Mouse (Mus musculus) midbrain, embryonic 11.5 days (tissue): Measurements from ENCODE around the gene Clasp2. TPM values are rescaled to one million over a fixed set of nuclear protein-coding genes. Genes with fewer than 3 reads are reported as not detected.

ENCODE experiments used
- ATAC-seq: fragments of 200-750 bp; cut with Nextera tagmentation; 2 replicates; pipeline ENCODE4 v1.8.0; 2017; ENCODE audit warnings: moderate TSS enrichment, moderate library complexity; ENCODE audit not compliant: low FRiP score
- DNase-seq: peaks from one replicate; pipeline ENCODE4 v3.0.0; 2015; ENCODE audit warnings: low spot score; ENCODE audit errors: missing footprints
- H3K27ac ChIP-seq: fragments of 300-500 bp; sonication (generic); 2 replicates; pipeline ENCODE4 v1.5.1; 2014; ENCODE audit warnings: low read depth, low read length
- H3K27me3 ChIP-seq: fragments of 300-500 bp; sonication (generic); 2 replicates; pipeline ENCODE4 v1.6.1; 2014; ENCODE audit warnings: mild to moderate bottlenecking, low read length, moderate library complexity, mixed read lengths; ENCODE audit not compliant: control insufficient read depth, insufficient read depth
- H3K36me3 ChIP-seq: fragments of 300-500 bp; sonication (generic); 2 replicates; pipeline ENCODE4 v1.6.1; 2014; ENCODE audit warnings: mild to moderate bottlenecking, low read length, moderate library complexity, mixed read lengths; ENCODE audit not compliant: control insufficient read depth, insufficient read depth
- H3K4me1 ChIP-seq: fragments of 300-500 bp; sonication (generic); 2 replicates; pipeline ENCODE4 v1.6.1; 2014; ENCODE audit warnings: low read length; ENCODE audit not compliant: control insufficient read depth, insufficient read depth
- H3K4me2 ChIP-seq: fragments of 300-500 bp; sonication (generic); 2 replicates; pipeline ENCODE4 v1.6.1; 2014; ENCODE audit warnings: mild to moderate bottlenecking, moderate library complexity
- H3K4me3 ChIP-seq: fragments of 300-500 bp; sonication (generic); 2 replicates; pipeline ENCODE4 v1.5.1; 2014; ENCODE audit warnings: low read depth, low read length
- H3K9ac ChIP-seq: fragments of 300-500 bp; sonication (generic); 2 replicates; pipeline ENCODE4 v1.6.1; 2014; ENCODE audit warnings: low read length
- H3K9me3 ChIP-seq: fragments of 300-500 bp; sonication (generic); 2 replicates; pipeline ENCODE4 v1.6.1; 2016; ENCODE audit warnings: low read length; ENCODE audit not compliant: control insufficient read depth
- WGBS: fragments of 180-500 bp; shearing (Covaris S2); extraction: QIAGEN DNeasy Blood & Tissue Kit; methylation state at CpG from one replicate; pipeline ENCODE4 v1.1.7; 2014; 5-methylcytosine and 5-hydroxymethylcytosine counted together
- polyA plus RNA-seq: library from polyadenylated mRNA; unstranded; fragments of >200 nt; fragmentation: Nextera tagmentation; extraction: Ambion mirVana; gene quantifications from 2 replicates; pipeline ENCODE4 v1.2.1, GENCODE M21; 2014

Gene Clasp2
- polyA plus RNA-seq: 51.4 and 53.2 TPM in 2 replicates

DNA sequence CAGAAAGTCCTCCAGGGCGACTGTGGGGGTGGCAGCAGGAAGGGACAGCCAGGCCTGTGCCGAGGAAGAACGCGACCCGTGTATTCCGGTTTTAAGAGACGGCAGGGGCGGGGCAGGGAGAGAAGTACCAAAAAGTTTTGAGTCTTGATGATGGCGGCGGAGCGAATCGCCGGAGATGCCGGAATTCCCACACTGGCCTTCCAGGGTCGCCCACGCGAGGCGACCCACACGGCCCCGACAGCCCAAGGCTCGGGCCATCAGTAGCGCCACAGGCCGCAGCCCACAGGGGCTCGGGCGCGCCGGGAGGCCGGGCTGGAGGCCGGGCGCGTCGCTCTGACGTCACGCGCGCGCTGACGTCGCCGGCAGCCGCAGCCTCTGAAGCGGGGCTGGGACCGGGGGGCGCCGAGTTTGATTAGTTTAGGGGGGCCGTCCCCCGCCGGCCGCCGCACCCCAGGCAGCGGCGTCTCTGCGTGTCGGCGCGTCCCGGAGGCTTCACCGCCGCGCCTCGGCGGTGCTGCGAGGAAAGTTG, at the start of gene Clasp2:
Clasp2 (plus strand) TSS at position 366 of the 529 bp plus-strand sequence.
- peak within 1 kb of the TSS; percentile 88 for H3K9ac ChIP-seq
- peak; percentile 98 for ATAC-seq
- H3K4me1 ChIP-seq: peaks cover 11% of the 10 kb centered on the region
- peak within 1 kb of the TSS; percentile 61 for H3K27ac ChIP-seq
- no peaks in the 10 kb centered on the region for H3K27me3 ChIP-seq
- peak; percentile 99 for DNase-seq
- H3K9me3 ChIP-seq: no peaks in the 10 kb centered on the region
- no peaks in the 10 kb centered on the region for H3K36me3 ChIP-seq
- H3K4me3 ChIP-seq: peak within 1 kb of the TSS; percentile 95
- peak within 1 kb of the TSS; percentile 62 for H3K4me2 ChIP-seq
- under 1% methylated on average over 58 of the region's 63 CpGs for whole genome bisulfite sequencing

DNA sequence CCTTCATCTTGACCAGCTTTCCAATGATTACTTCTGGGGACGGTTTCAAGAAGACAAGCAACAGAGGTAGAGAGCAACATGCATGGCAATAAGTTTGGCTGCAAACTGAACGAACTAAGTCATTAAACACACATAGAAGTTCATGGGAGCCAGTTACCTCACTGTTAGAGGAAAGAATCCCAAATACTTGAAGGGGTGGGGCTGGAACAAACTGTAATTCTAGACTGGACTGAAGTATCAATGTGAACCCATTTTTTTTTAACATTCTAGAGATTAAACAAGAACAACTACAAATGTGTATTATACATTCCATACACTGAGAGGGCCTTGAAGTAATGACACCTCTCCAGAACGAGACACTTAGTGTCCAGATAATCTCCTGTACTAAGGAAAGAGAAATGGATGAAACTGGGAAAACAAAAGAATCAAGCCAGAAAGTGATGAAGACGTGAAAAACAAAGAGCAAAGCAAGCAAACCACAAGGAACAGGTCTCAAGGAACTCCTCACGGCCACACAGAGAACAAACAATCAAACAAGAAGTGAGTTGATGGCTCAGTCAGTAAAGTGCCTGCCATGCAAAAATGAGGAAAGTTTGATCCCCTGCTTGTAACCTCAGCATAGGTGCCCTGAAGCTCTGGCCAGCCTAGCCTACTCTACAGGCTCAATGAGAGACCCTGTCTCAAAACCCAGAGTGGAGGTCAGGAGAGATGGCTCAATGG, 39.7 kb upstream of the Clasp2 start:
- Histone ChIP-seq H3K27me3 (no peaks in the 10 kb centered on the region), H3K9me3 (no peaks in the 10 kb centered on the region), H3K4me1 (peaks cover 6% of the 10 kb centered on the region), H3K4me2 (no peak overlapping the region), H3K36me3 (no peaks in the 10 kb centered on the region), H3K27ac (no peak overlapping the region), H3K4me3 (no peak overlapping the region), H3K9ac (no peak overlapping the region)
- WGBS: 88% methylated on average over 5 of the region's 5 CpGs
- no peak for DNase-seq
- ATAC-seq: no peak

DNA sequence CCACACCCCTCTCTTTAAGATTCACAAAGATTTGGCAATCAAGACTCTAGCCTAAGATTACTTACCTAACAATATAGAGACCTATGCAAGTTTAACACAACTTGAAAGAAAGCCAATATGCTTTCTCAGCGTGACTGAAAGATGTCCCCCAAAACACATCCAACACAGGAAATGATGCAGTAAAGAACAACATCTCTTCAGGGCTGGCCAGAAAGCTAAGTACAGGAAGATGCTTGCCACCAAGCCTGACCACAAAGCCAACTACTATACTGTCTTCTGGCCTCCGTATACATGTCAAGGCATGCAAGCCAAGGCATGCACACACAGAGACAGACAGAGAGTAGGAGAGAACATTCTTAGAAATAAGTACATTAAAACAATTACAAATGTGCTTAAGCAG, 35.2 kb upstream of the Clasp2 start:
- 92% methylated on average over 2 of the region's 2 CpGs for WGBS
- H3K27me3 ChIP-seq: no peaks in the 10 kb centered on the region; the same call in 1 of the 2 replicates

DNA sequence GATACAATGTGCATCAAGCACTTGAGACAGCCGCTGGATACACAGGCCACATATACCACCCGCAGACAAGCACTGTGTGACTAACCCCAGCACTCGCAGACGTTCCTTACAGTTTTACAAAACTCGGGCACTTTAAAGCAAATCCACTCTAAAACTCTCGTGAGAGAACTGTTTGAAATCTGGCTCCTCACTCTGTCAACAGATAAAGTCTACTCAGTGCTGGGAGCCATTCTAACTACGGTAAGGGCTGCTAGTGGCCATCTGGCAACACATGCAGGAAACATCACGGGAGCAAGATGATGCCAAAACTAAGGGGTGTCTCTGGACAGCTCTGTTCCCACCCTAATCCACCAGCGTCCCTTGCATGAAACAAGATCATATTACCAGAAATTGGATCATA, 34.4 kb upstream of the Clasp2 start:
- Histone ChIP-seq H3K27ac (no peak overlapping the region), H3K4me1 (peaks cover 15% of the 10 kb centered on the region), H3K4me2 (peak overlapping the region; percentile 88), H3K27me3 (no peaks in the 10 kb centered on the region; the same call in 1 of the 2 replicates), H3K4me3 (peak overlapping the region; percentile 93), H3K9me3 (no peaks in the 10 kb centered on the region), H3K36me3 (no peaks in the 10 kb centered on the region), H3K9ac (0 out of 2 replicates have a peak overlapping the region, but pooled peaks have one; percentile 2)
- WGBS: 70% methylated on average over 9 of the region's 9 CpGs
- DNase-seq (peak; percentile 78), ATAC-seq (no peak)

More for the DNA sequence above, 35.2 kb upstream of the Clasp2 start:
- H3K27ac ChIP-seq: no peak overlapping the region
- H3K4me3 ChIP-seq: no peak overlapping the region
- H3K4me2 ChIP-seq: peak overlapping the region; percentile 88
- no peaks in the 10 kb centered on the region for H3K9me3 ChIP-seq
- peaks cover 15% of the 10 kb centered on the region for H3K4me1 ChIP-seq
- DNase-seq: no peak
- H3K9ac ChIP-seq: no peak overlapping the region
- no peak for ATAC-seq
- H3K36me3 ChIP-seq: no peaks in the 10 kb centered on the region

DNA sequence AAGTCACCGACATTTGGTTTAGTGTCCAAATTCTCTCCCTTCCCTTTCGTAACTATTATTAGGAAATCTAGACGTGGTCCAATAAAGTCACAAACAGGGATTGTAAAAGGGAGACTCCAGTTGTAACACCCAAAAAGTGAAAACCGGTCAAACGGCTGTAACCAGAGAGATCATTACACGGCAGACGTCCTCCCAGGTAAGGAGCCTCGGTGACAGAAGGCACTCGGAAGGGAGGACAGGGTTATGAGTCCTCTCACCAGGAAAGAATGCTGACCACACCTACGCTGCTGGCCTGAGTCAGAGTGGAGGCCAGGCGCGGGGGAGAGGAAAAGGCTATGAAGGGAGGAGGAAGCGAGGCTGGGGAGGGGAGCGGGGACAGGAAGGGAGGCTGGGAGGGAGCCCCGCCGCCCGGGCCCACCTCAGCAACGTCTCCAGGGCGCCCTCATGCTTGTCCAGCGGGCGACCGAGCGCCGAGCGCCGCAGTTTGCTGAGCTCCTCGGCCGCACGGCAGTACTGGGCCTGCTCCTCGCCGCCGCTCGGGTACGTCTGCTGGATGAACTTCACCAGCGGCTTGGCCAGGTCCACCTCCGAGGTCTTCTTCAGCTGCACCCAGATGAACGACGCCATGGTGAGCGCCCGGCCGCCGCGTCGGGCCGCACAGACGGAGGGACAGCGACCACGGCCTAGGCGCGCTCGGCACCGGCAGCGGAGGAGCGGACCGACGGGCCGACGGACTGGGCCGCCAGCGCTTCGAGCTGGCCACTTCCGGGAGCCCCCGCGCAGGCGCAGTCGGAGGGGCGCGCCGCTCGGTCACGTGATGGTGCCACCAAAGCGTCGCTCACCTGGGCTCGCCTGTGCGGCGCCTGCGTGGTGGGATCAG, 33.6 kb upstream of the Clasp2 start, which contains the start of gene Pdcd6ip:
Pdcd6ip (minus strand) TSS at position 779 of the 880 bp plus-strand sequence.
- WGBS: 2% methylated on average over 71 of the region's 77 CpGs
- Histone ChIP-seq H3K9me3 (no peaks in the 10 kb centered on the region), H3K4me2 (peak within 1 kb of the TSS; percentile 88), H3K4me1 (peaks cover 15% of the 10 kb centered on the region), H3K27ac (peak within 1 kb of the TSS; percentile 44), H3K4me3 (peak within 1 kb of the TSS; percentile 93), H3K36me3 (no peaks in the 10 kb centered on the region), H3K9ac (peak within 1 kb of the TSS; percentile 96), H3K27me3 (no peaks in the 10 kb centered on the region; the same call in 1 of the 2 replicates)
- DNase-seq: peak; percentile 99
- peak; percentile 93 for ATAC-seq

DNA sequence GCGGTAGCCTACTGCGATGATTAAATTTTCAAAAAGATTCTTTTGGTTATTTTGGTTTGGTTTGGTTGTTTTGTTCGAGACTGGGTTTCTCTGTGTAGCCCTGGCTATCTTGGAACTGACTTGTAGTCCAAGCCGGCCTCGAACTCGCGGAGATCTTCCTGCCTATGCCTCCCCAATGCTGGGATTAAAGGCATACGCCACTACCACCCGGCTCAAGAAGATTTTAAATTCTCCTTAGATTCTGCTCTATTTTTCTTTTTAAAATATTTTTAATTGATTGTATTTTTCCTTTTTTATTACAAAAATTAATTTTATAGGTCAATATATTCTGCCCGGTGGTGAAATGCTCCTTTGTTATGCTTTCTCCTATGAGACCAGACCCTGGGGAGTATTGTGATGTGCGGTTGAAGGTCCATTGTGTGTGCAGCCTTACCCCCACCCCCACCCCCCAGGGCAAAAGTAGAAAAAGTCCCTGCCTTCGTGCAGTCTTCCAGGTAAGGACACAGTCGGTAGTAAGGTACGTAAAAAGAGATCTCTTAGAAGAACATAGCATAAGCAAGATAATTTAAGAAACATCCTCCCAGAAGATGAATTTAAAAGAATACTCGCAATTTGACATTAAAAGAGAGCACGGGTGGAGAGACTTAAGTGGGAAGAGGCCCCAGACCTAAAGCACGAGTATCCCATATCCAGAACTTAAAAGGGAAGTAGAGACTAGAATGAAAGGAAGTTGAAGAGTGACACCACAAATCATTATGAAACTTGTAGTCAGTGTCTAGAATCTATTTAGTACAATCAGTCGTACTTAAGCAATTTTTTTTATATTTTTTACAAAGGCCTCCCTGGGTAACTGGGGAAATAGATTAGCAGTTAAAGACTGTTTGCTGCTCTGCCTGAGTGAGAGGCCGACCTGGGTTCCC, 32.7 kb upstream of the Clasp2 start:
- peak; percentile 26; the same call in 1 of the 2 replicates for ATAC-seq
- Histone ChIP-seq H3K9me3 (no peaks in the 10 kb centered on the region), H3K4me3 (peak overlapping the region; percentile 93), H3K36me3 (no peaks in the 10 kb centered on the region), H3K9ac (peak overlapping the region; percentile 96; the same call in 1 of the 2 replicates), H3K27me3 (no peaks in the 10 kb centered on the region; the same call in 1 of the 2 replicates), H3K4me2 (peak overlapping the region; percentile 88), H3K27ac (no peak overlapping the region), H3K4me1 (peaks cover 15% of the 10 kb centered on the region)
- WGBS: 59% methylated on average over 19 of the region's 19 CpGs
- no peak for DNase-seq

DNA sequence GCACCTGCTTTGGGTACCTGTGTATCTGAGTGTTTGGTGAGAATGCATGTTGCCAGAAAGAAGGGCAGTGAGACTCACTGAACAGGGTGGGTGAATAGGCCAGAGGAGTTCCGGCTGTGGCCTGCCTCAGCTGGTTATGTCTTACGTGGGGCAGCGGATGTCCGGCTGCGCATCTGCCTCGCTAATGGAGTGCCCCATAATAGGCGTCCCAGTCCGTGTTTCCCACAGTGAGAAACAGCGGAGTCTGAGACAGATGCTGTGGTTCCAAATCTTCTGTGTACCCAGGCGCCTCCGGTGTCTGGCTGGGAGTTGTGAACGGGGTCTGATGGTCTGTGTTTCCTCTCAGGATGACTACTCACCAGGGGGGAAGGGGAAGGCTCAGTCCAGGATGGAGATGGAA, 30.4 kb upstream of the Clasp2 start:
- H3K4me3 ChIP-seq: no peak overlapping the region
- H3K9ac ChIP-seq: no peak overlapping the region
- ATAC-seq (no peak), DNase-seq (no peak)
- peaks cover 15% of the 10 kb centered on the region for H3K4me1 ChIP-seq
- H3K9me3 ChIP-seq: no peaks in the 10 kb centered on the region
- no peak overlapping the region for H3K27ac ChIP-seq
- WGBS: 81% methylated on average over 12 of the region's 12 CpGs
- H3K36me3 ChIP-seq: no peaks in the 10 kb centered on the region
- H3K4me2 ChIP-seq: no peak overlapping the region
- no peaks in the 10 kb centered on the region; the same call in 1 of the 2 replicates for H3K27me3 ChIP-seq

DNA sequence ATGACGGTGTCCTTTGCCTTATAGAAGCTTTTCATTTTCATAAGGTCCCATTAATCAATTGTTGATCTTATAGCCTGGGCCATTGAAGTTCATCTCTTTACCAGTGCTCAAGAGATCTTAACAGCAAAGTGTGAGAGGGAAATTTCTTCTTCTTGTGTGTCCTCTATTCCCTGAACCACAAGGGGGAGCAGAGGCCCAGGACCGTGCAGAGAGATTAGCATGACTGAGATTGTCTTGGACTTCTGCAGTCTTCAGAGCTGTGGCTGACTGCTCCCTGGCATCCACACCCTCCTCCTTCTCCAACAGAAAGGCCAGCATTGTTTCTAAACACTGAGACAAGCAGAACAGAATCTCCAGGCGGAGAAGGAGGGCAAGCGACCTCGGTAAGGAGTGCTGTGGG, 22.2 kb upstream of the Clasp2 start:
- 38% methylated on average over 5 of the region's 5 CpGs for WGBS
- no peak overlapping the region for H3K9ac ChIP-seq
- H3K36me3 ChIP-seq: no peaks in the 10 kb centered on the region
- H3K27me3 ChIP-seq: no peaks in the 10 kb centered on the region
- no peak overlapping the region for H3K4me2 ChIP-seq
- no peak overlapping the region for H3K4me3 ChIP-seq
- no peaks in the 10 kb centered on the region for H3K9me3 ChIP-seq
- H3K27ac ChIP-seq: no peak overlapping the region
- DNase-seq (no peak), ATAC-seq (no peak)
- no peaks in the 10 kb centered on the region for H3K4me1 ChIP-seq
